Mouse (Mus musculus): Measurements from ENCODE around the gene Tfap2a. TPM values are rescaled to one million over a fixed set of nuclear protein-coding genes. Genes with fewer than 3 reads are reported as not detected.

Tfap2a gene
- polyA plus RNA-seq, 1 experiment from 2014 or later, result 0.21 TPM

DNA sequence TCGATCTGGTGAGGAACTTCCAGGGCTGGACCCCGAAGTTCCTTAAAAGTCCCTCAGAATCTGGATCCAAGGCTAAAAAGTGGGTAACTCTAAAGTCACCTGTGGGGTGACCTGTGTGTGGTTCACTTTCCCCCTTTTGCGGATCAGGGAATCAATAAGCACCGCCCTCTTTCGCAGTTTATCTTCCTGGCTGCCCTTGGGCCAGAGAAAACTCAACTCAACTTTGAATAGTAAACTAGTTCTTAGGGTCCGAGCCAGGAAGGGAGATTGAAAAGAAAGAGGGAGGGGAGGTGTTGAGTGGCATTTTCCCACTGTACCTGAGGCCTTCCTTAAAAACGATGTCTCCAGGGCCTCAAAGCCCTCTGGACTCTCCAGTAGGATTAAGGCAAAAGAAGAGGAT, 3.3 kb upstream of the Tfap2a start:
- Histone ChIP-seq H3K9me3 (no peaks in the 10 kb centered on the region), H3K4me2 (replicated peaks) (no peak overlapping the region), H3K9ac (no peak overlapping the region), H3K27ac (no peak overlapping the region), H3K27me3 (replicated peaks) (peaks cover 92% of the 10 kb centered on the region), H3K4me3 (replicated peaks) (no peak overlapping the region), H3K4me1 (replicated peaks) (peaks cover 6% of the 10 kb centered on the region), H3K36me3 (no peaks in the 10 kb centered on the region)
- ATAC-seq, result no peak
- under 1% methylated on average over 7 of the region's 7 CpGs for WGBS

DNA sequence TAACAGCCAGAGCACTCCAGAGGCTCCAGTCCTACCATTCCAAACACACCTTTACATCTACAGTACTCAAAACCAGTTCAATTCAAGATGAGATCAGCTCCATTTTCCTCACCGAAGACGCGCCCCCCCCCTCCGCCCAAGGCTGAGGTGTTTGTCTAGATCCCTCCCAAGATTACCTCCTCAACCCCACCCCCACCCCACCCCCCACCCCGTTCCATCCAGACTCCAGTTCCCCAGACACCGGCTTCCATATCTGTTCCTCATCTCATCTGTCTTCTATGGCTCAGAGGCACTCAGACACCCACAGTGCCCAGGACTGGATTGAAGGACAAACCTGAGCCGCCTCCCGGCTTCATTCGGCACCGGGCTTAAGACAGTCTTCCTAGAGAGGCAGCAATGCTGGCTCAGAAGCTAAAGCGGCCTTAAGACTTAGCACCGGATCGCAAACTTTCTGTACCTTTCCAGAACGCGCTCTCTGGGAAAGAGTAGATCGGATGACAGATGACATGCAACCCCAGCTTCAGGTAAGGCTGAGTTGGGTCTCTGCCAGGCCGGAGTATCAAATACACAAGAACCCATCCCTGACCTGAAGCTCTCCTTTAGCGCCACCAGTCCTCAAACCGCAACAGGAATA, 2.7 kb upstream of the Tfap2a start:
- no peaks in the 10 kb centered on the region for H3K36me3 ChIP-seq
- H3K4me1 ChIP-seq (replicated peaks), result peaks cover 9% of the 10 kb centered on the region
- H3K9me3 ChIP-seq, result no peaks in the 10 kb centered on the region
- 2% methylated on average over 19 of the region's 19 CpGs for WGBS
- peaks cover 96% of the 10 kb centered on the region for H3K27me3 ChIP-seq (replicated peaks)
- no peak overlapping the region for H3K4me3 ChIP-seq (replicated peaks)
- no peak overlapping the region for H3K9ac ChIP-seq
- no peak for ATAC-seq
- no peak overlapping the region for H3K4me2 ChIP-seq (replicated peaks)
- H3K27ac ChIP-seq, result no peak overlapping the region

DNA sequence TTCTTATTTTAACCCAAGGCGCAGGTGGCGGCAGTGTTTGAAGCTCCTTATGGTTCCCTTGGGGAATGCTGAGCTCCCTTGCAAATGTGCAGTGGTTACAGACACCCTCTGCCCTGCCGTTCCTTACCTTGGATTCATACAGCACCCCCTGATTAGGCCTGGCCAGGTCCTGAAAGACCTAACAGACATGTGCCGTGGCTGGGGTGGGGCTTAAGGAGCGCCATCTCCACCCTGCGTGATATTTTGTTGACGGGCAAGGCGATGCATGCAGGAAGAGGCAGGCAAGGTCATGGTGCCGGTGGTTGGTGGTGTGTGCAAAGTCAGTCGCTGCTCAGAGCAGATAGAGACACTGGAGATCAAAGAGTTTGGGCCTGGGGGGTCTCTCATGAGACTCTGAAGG, 1.7 kb upstream of the Tfap2a start:
- 3% methylated on average over 10 of the region's 10 CpGs for whole genome bisulfite sequencing
- H3K27me3 ChIP-seq (replicated peaks), result peaks cover 95% of the 10 kb centered on the region
- no peak overlapping the region for H3K4me2 ChIP-seq (replicated peaks)
- no peak for ATAC-seq
- no peak overlapping the region for H3K9ac ChIP-seq
- no peak overlapping the region for H3K4me3 ChIP-seq (replicated peaks)
- no peaks in the 10 kb centered on the region for H3K36me3 ChIP-seq
- no peaks in the 10 kb centered on the region for H3K9me3 ChIP-seq
- H3K4me1 ChIP-seq (replicated peaks), result peaks cover 11% of the 10 kb centered on the region
- H3K27ac ChIP-seq, result no peak overlapping the region

DNA sequence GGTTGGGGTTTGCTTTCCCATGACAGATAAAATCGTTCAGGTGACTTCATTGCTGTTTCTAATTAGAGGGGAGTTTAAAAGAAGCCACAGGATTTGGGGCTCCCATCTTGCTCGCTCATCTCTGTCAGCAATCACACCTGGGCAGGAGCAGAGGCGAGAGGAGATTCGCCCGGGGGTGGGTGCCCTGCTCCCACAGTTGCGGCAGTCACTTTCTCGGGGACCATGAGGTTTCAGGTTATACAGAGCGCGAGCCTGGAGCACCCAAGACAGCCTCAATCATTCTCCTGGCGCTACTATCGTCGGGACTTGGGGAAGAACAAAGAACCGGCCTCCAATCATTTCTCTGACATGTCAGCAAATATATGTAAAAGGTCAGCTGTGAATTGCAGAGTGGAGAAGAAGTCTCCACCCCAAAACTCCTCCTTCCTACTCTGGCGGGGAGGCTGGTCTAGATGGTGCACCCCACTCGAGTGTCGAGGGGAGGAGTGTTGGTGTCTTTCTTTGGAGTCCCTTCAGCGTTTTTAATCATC, 1.0 kb upstream of the Tfap2a start:
- Histone ChIP-seq H3K4me2 (replicated peaks) (no peak overlapping the region), H3K36me3 (no peaks in the 10 kb centered on the region), H3K9ac (no peak overlapping the region), H3K27ac (no peak overlapping the region), H3K9me3 (no peaks in the 10 kb centered on the region), H3K4me3 (replicated peaks) (no peak overlapping the region), H3K4me1 (replicated peaks) (peaks cover 6% of the 10 kb centered on the region; the same call in 1 of the 2 replicates), H3K27me3 (replicated peaks) (peaks cover 95% of the 10 kb centered on the region)
- 2% methylated on average over 17 of the region's 17 CpGs for WGBS
- no peak for ATAC-seq

DNA sequence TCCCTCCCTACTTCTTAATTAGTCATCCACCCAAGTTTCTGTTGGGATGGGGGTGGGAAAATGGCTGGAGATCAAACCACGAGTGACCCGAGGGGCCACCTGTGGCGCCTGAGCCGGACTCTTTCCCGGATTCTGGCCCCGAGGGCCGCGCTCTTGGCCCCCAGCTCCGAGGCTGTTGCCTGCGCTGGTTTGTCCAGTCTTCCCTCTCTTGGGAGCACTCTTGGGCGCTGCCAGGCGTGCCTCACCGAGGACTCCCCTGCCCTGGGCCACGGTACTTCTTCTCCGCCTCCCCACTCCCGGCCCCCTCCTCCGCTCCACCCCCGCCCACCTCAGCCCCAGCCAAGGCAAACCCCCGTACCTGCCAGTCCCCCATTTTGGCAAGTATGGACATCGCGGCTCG, 415 bp downstream of the Tfap2a start:
- H3K4me3 ChIP-seq (replicated peaks), result no peak overlapping the region
- peak; percentile 15; the same call in 1 of the 2 replicates for ATAC-seq
- H3K9me3 ChIP-seq, result no peaks in the 10 kb centered on the region
- no peak overlapping the region for H3K27ac ChIP-seq
- no peak overlapping the region for H3K9ac ChIP-seq
- H3K36me3 ChIP-seq, result no peaks in the 10 kb centered on the region
- H3K4me2 ChIP-seq (replicated peaks), result no peak overlapping the region
- under 1% methylated on average over 21 of the region's 22 CpGs for WGBS
- peaks cover 9% of the 10 kb centered on the region for H3K4me1 ChIP-seq (replicated peaks)
- H3K27me3 ChIP-seq (replicated peaks), result peaks cover 92% of the 10 kb centered on the region

DNA sequence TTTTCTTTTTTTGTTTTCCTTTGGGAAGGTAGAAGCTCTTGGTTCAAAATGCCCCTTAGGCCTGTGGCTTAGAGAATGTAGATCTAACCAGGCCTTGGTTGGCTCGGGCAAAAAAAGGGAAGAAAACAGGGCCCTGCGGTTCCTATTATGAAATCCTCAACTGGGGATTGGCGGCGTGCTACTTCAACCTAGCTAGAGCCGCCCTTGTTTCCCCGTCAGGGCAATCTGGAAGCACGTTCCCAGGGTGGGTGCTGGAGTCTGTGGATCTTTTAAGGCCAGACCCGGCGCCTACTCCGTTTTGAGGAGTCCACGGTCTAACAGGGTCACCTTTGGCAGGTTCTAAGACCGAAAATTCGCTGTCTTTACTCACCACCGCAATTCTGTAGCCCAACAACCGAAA, 1.1 kb downstream of the Tfap2a start:
- H3K9me3 ChIP-seq, result no peaks in the 10 kb centered on the region
- H3K9ac ChIP-seq, result no peak overlapping the region
- no peak overlapping the region for H3K4me3 ChIP-seq (replicated peaks)
- WGBS, result 16% methylated on average over 15 of the region's 15 CpGs
- peaks cover 91% of the 10 kb centered on the region for H3K27me3 ChIP-seq (replicated peaks)
- H3K4me2 ChIP-seq (replicated peaks), result no peak overlapping the region
- H3K36me3 ChIP-seq, result no peaks in the 10 kb centered on the region
- H3K4me1 ChIP-seq (replicated peaks), result peaks cover 9% of the 10 kb centered on the region
- ATAC-seq, result no peak
- no peak overlapping the region for H3K27ac ChIP-seq

DNA sequence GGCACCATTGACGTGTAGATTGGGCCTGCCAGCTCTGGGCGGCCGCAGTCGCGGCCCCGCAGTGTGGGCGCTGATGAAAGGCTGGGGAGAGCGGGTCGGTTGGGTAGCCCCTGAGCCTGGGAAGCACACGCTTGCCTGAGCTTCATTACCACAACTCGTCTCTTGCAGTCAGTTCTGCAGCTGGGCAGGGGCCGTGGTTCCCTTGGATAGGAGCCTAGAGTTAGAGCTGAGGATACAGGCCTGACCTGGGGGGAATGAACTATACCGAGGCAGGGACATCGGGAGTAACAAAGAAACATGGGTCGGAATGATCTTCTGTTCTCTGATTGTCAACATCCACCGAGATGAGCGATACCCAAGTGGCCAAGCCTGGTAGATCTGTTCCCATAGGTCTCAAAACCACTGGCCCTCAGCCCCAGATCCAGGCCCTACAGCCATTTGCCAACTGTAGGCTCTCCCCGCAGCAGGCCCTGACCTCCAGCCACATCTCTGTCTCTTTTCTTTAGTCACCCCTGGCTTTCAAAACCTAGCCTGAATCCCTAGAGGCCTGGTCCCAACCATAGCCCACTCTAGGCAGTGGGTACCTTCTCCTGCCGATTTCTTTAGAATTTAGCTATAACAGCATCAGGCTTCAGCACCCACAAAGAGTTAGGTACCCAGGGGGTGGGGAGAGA, 1.9 kb downstream of the Tfap2a start:
- H3K4me2 ChIP-seq (replicated peaks), result peak overlapping the region; percentile 32; the same call in 1 of the 2 replicates
- H3K27ac ChIP-seq, result no peak overlapping the region

DNA sequence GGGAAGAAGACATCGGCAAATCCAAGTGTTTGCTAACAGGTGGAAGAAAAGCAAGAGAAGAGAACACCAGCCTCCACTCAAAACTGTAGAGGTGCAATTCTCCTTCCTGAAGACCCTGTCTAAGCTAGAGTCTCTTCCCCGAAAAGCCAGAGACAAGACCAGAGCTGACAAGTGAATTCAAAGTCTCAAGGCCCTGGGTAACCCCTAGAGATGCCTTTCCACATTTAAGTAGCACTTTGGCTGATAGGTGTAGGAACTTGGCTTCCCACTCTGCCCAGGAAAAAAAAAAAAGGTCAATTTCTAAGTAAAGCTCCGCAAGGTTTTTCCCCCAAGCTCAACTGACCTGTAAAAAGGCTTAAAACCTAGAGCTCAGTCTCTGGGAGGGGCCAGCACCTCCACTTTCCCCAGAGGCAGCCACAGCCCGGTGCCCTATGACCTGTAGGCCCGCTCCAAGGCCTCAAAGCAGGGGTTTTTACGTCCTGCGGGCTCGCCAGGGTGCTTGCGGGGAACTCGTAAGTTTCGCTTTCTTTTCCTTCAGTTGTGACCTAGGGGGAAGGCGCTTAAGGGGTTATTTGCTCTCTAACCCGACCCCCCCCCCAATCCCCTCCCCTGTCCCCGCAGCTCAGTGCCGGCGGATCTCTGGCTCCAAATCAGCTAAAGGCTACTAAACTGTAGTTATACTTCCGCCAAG, 2.6 kb downstream of the Tfap2a start:
- Histone ChIP-seq H3K9me3 (no peaks in the 10 kb centered on the region), H3K4me2 (replicated peaks) (peak overlapping the region; percentile 32; the same call in 1 of the 2 replicates), H3K9ac (no peak overlapping the region), H3K27ac (no peak overlapping the region), H3K4me3 (replicated peaks) (peak overlapping the region; percentile 12; the same call in 1 of the 2 replicates), H3K36me3 (no peaks in the 10 kb centered on the region), H3K27me3 (replicated peaks) (peaks cover 89% of the 10 kb centered on the region), H3K4me1 (replicated peaks) (peaks cover 18% of the 10 kb centered on the region)
- 9% methylated on average over 17 of the region's 17 CpGs for WGBS
- no peak for ATAC-seq

More for the DNA sequence above, 1.9 kb downstream of the Tfap2a start:
- 17% methylated on average over 19 of the region's 19 CpGs for WGBS
- H3K27me3 ChIP-seq (replicated peaks), result peaks cover 91% of the 10 kb centered on the region
- H3K36me3 ChIP-seq, result no peaks in the 10 kb centered on the region
- no peaks in the 10 kb centered on the region for H3K9me3 ChIP-seq
- peaks cover 13% of the 10 kb centered on the region for H3K4me1 ChIP-seq (replicated peaks)
- H3K4me3 ChIP-seq (replicated peaks), result peak overlapping the region; percentile 12; the same call in 1 of the 2 replicates
- no peak overlapping the region for H3K9ac ChIP-seq
- no peak for ATAC-seq

DNA sequence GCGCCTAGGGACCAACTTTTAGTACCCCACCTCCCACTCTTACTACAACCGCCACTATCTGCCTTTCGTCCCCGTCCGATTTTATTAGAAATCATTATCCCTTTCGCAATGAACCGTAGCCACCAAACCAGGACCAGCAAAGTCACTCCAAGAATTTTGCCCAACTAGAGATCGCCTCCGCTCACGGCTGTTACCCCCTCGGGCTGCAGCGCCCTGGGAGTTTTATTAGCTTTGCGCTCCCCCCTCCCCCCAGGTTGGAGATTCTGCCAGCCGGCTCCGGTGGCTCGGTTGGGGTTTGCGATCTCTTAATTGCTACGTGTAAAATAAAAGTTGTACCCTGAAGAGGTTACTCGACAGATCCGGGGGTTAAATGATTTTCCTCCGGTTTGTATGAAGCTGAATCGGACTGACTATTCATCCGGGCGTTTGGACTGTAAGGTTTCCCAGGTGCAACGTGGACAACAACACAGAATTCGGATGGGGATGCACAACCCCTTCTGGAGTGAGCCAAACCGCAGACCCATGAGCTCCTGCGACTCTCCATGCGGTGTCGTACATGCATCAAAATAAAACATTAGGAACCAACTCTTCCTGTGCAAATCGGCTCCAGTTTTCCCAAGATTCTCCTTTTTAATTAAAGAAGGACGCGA, 3.7 kb downstream of the Tfap2a start:
- Histone ChIP-seq H3K27ac (no peak overlapping the region), H3K27me3 (replicated peaks) (peaks cover 86% of the 10 kb centered on the region), H3K36me3 (no peaks in the 10 kb centered on the region), H3K4me1 (replicated peaks) (peaks cover 22% of the 10 kb centered on the region), H3K4me3 (replicated peaks) (peak overlapping the region; percentile 9; the same call in 1 of the 2 replicates), H3K4me2 (replicated peaks) (peak overlapping the region; percentile 58), H3K9me3 (no peaks in the 10 kb centered on the region), H3K9ac (no peak overlapping the region)
- WGBS, result under 1% methylated on average over 33 of the region's 33 CpGs
- ATAC-seq, result no peak

DNA sequence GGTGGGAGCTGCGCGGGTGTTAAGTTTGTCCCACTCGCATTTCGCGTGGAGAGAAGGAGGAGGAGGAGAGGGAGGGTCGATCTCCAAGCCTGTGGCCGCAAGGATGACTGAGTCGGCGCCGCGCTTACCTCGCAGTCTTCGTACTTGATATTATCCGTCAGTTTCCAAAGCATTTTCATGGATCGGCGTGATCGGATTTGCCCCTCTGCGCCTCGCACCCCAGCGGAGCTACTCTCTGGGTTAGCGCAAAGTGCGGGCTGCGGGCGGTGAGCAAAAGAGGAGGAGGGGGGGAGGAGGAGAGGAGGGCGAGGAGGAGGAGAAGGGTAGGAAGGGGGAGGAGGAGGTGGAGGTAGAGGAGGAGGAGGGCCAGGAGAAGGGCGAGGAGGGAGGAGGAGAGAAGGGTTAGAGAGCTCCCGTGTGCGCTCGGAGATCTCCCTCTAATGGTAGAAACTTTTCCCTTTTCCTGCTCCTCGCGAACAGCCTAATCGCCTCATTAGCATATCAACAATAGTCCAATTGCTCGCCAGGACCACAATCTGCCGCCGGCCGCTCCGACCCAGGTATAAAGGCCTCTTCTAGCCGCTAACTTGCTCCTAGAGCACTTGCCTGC, 4.5 kb downstream of the Tfap2a start:
- Histone ChIP-seq H3K4me3 (replicated peaks) (peak overlapping the region; percentile 9), H3K27ac (no peak overlapping the region), H3K4me1 (replicated peaks) (peaks cover 22% of the 10 kb centered on the region), H3K27me3 (replicated peaks) (peaks cover 84% of the 10 kb centered on the region), H3K4me2 (replicated peaks) (peak overlapping the region; percentile 58), H3K9ac (no peak overlapping the region), H3K36me3 (no peaks in the 10 kb centered on the region), H3K9me3 (no peaks in the 10 kb centered on the region)
- ATAC-seq, result no peak; the same call in 1 of the 2 replicates
- WGBS, result under 1% methylated on average over 37 of the region's 38 CpGs

DNA sequence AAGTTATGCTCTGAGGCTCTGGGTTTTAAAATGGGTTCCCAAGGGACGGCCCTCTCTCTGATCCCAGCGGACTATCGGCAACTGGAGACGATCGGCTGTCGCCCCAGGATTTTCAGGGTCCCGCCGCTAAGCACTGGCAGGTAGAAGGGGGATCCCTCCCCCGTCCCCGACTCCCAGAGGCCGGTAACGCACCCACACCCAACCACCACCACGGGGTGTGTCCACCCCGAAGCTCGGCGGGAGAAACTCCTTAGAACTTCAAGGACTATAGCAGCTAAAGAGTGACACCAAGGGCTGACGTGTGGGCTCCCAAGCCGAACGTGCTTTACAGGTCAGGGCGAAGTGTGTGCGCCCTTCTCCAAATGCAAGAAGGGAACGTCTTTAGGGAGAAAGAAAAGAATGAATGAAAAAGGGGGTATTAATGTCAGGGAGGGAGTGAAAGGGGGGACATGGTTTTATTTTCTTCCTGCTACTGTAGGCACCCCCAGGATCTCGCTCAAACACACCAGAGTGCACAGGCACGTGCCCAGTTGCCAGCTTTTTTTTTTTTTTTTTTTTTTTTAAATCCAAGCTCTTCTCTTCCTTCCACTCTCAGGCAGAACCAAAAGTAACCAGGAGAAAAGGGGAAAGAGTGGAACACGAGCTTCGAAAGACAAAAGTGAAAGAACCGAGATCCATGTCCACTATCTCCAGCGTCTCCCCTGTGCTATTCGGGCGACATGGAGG, 5.2 kb downstream of the Tfap2a start:
- H3K9ac ChIP-seq, result no peak overlapping the region
- WGBS, result 1% methylated on average over 30 of the region's 30 CpGs
- H3K27ac ChIP-seq, result no peak overlapping the region
- H3K27me3 ChIP-seq (replicated peaks), result peaks cover 84% of the 10 kb centered on the region
- no peaks in the 10 kb centered on the region for H3K36me3 ChIP-seq
- peak overlapping the region; percentile 58 for H3K4me2 ChIP-seq (replicated peaks)
- peak overlapping the region; percentile 11 for H3K4me3 ChIP-seq (replicated peaks)
- ATAC-seq, result no peak
- H3K9me3 ChIP-seq, result no peaks in the 10 kb centered on the region
- peaks cover 25% of the 10 kb centered on the region for H3K4me1 ChIP-seq (replicated peaks)
